Mouse (Mus musculus): ENCODE measurements around the gene Noxred1.
"Not testable (repeated sequence)": the region's sequence is repeated elsewhere in the genome, so short reads cannot be mapped to it uniquely, and the experiment has no call there.

Noxred1 gene

GRCm38 (mm10) chr12:87229633-87230032 lies 8.9 kb downstream of the Noxred1 start:
- no peak for DNase-seq (ENCODE audit: low spot score)

GRCm38 (mm10) chr12:87226801-87227200 lies 11.7 kb downstream of the Noxred1 start:
- no peak for DNase-seq (ENCODE audit: low spot score)

GRCm38 (mm10) chr12:87224950-87225349 lies 13.6 kb downstream of the Noxred1 start:
- no peak for DNase-seq (ENCODE audit: low spot score)

GRCm38 (mm10) chr12:87219362-87219761 lies 19.2 kb downstream of the Noxred1 start:
- no peak for DNase-seq (ENCODE audit: low spot score)

GRCm38 (mm10) chr12:87217596-87217995 lies 20.9 kb downstream of the Noxred1 start:
- no peak for DNase-seq (ENCODE audit: low spot score)

- peak; percentile 56 for DNase-seq (ENCODE audit: low spot score)
These were observed 22.5 kb downstream of the Noxred1 start for GRCm38 (mm10) chr12:87216053-87216452.

- DNase-seq (ENCODE audit: low spot score): no peak
These were observed 25.5 kb downstream of the Noxred1 start for GRCm38 (mm10) chr12:87212844-87213606.

- not testable (repeated sequence) for DNase-seq (ENCODE audit: low spot score)
These were observed 32.7 kb downstream of the Noxred1 start for GRCm38 (mm10) chr12:87205789-87206188.

- no peak for DNase-seq (ENCODE audit: low spot score)
These were observed 36.8 kb downstream of the Noxred1 start for GRCm38 (mm10) chr12:87201694-87202093.

- peak; percentile 89 for DNase-seq (ENCODE audit: low spot score)
These were observed 38.5 kb downstream of the Noxred1 start, which contains the start of gene Tmed8 for GRCm38 (mm10) chr12:87199973-87200586. TSS of gene Tmed8 (minus strand) at chr12:87200454.

- peak; percentile 14 for DNase-seq (ENCODE audit: low spot score)
These were observed 39.1 kb downstream of the Noxred1 start, which contains the start of gene Samd15 for GRCm38 (mm10) chr12:87199206-87199972. TSS of gene Samd15 (plus strand) at chr12:87199723.

GRCm38 (mm10) chr12:87198792-87199191 lies 39.7 kb downstream of the Noxred1 start:
- DNase-seq (ENCODE audit: low spot score): no peak

- DNase-seq (ENCODE audit: low spot score): no peak
These were observed 42.2 kb downstream of the Noxred1 start for GRCm38 (mm10) chr12:87196310-87196709.

- DNase-seq (ENCODE audit: low spot score): no peak
These were observed 43.5 kb downstream of the Noxred1 start for GRCm38 (mm10) chr12:87195069-87195468.

- DNase-seq (ENCODE audit: low spot score): no peak
These were observed 45.5 kb downstream of the Noxred1 start for GRCm38 (mm10) chr12:87193008-87193407.

- DNase-seq (ENCODE audit: low spot score): no peak
These were observed 60.9 kb downstream of the Noxred1 start for GRCm38 (mm10) chr12:87177631-87178030.

GRCm38 (mm10) chr12:87175194-87175946 lies 63.2 kb downstream of the Noxred1 start:
- DNase-seq (ENCODE audit: low spot score): peak; percentile 59

Measured in adipocyte (in vitro differentiated cells).